In the genomic region with DNA sequence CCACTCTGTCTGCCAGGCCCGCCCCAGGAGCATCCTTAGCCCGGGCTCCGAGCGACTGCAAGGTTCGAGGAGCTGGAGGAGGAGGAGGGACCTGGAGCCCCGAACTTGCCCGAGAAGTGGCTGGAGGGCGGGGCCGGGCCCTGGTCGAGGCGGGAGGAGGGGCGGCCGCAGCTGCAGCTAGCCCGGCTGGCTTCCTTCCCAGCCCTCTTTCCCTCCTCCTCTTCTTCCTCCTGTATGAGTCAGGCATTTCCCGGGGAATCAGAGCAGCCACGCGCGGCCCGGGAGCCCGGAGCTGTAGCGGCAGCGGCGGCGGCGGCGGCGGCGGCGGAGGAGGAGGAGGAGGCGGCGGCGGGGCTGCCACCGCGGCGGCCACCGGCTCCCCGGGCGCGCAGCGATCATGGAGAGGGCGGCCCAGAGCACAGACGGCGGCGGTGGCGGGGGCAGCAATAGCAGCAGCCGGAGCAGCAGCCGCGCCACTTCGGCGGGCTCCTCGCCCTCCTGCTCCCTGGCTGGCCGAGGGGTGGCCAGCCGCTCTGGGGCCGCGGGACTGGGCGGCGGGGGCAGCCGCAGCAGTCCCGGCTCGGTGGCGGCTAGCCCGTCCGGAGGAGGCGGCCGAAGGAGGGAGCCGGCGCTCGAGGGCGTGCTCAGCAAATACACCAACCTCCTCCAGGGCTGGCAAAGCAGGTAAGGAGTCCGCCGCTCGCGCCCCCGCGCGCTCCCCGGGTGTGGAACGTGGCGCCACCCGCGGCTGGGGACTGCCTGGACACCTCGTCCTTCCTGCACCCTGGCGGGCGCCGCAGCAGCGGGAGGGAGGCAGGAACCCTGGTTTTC, we compare ENCODE assay signal across 8 mouse cellular contexts. TPM values are rescaled to one million over a fixed set of nuclear protein-coding genes. Genes with fewer than 3 reads are reported as not detected.
DNase-seq lines count a peak whose midpoint lies in the region; ATAC-seq and TF ChIP-seq lines count a peak whose summit lies in the region.

Osbpl10 (plus strand) TSS at position 289 of the 831 bp plus-strand sequence.

- peak within 1 kb of the TSS; percentile 96 for H3K4me2 ChIP-seq in heart, embryonic 13.5 days
- H3K4me2 ChIP-seq in kidney, postnatal 0 days (ENCODE audit: low read length) = peak within 1 kb of the TSS; percentile 93
- H3K4me2 ChIP-seq in myocyte (ENCODE audit: low read depth) = peak within 1 kb of the TSS; percentile 64

- no peaks in the 10 kb centered on the region for H3K36me3 ChIP-seq in forebrain, embryonic 10.5 days (replicated peaks)
- no peaks in the 10 kb centered on the region for H3K36me3 ChIP-seq in heart, embryonic 13.5 days
- H3K36me3 ChIP-seq in kidney, postnatal 0 days (ENCODE audit: insufficient read depth, low read length) = no peaks in the 10 kb centered on the region
- H3K36me3 ChIP-seq in liver, adult 2 months (ENCODE audit: control insufficient read depth, insufficient read depth, low read length) = no peaks in the 10 kb centered on the region
- H3K36me3 ChIP-seq in myocyte (ENCODE audit: control insufficient read depth, insufficient read depth) = no peaks in the 10 kb centered on the region
- H3K36me3 ChIP-seq in testis, adult 2 months (ENCODE audit: control insufficient read depth, insufficient read depth, low read length) = no peaks in the 10 kb centered on the region

- H3K4me1 ChIP-seq in forebrain, embryonic 10.5 days = peaks cover 18% of the 10 kb centered on the region
- peaks cover 25% of the 10 kb centered on the region for H3K4me1 ChIP-seq in heart, embryonic 13.5 days
- no peaks in the 10 kb centered on the region for H3K4me1 ChIP-seq in kidney, postnatal 0 days (replicated peaks; ENCODE audit: insufficient read depth, low read length)
- no peaks in the 10 kb centered on the region for H3K4me1 ChIP-seq in liver, adult 2 months (ENCODE audit: control insufficient read depth, insufficient read depth, low read length)
- H3K4me1 ChIP-seq in testis, adult 2 months (ENCODE audit: control insufficient read depth, insufficient read depth, low read length) = peaks cover 12% of the 10 kb centered on the region

- under 1% methylated on average over 78 of the region's 86 CpGs for WGBS in forebrain, embryonic 10.5 days
- WGBS in heart, embryonic 13.5 days = 1% methylated on average over 62 of the region's 86 CpGs
- WGBS in kidney, postnatal 0 days = 0% methylated on average over 70 of the region's 86 CpGs
- under 1% methylated on average over 77 of the region's 86 CpGs for WGBS in liver, adult 2 months

- TF ChIP-seq POLR2A in liver, adult 2 months (IDR thresholded peaks at IDR 0.05; ENCODE audit: extremely low read depth, insufficient read depth, low read length) = no peak
- no peak for TF ChIP-seq POLR2A in myocyte (IDR thresholded peaks at IDR 0.05; ENCODE audit: insufficient read length, low read depth)
- no peak for TF ChIP-seq POLR2A in testis, adult 2 months (IDR thresholded peaks at IDR 0.05; ENCODE audit: control insufficient read depth, low read depth, low read length)

- H3K27me3 ChIP-seq in forebrain, embryonic 10.5 days (ENCODE audit: poor library complexity, severe bottlenecking) = peaks cover 55% of the 10 kb centered on the region
- H3K27me3 ChIP-seq in heart, embryonic 13.5 days (replicated peaks) = 0 out of 2 replicates have a peak, but pooled peaks cover 10% of the 10 kb centered on the region
- no peaks in the 10 kb centered on the region for H3K27me3 ChIP-seq in kidney, postnatal 0 days (ENCODE audit: insufficient read depth, low read length)
- H3K27me3 ChIP-seq in liver, adult 2 months (ENCODE audit: control insufficient read depth, insufficient read depth, low read length) = peaks cover 21% of the 10 kb centered on the region
- no peaks in the 10 kb centered on the region for H3K27me3 ChIP-seq in myocyte (ENCODE audit: control insufficient read depth, insufficient read depth, insufficient read length)
- no peaks in the 10 kb centered on the region for H3K27me3 ChIP-seq in testis, adult 2 months (ENCODE audit: control insufficient read depth, insufficient read depth, low read length)

- TF ChIP-seq CTCF in kidney, postnatal 0 days (IDR thresholded peaks at IDR 0.05; ENCODE audit: low read depth) = peak; percentile 48
- no peak for TF ChIP-seq CTCF in liver, adult 2 months (IDR thresholded peaks at IDR 0.05; ENCODE audit: low read depth, low read length)
- no peak for TF ChIP-seq CTCF in testis, adult 2 months (IDR thresholded peaks at IDR 0.05; ENCODE audit: control insufficient read depth, insufficient read depth, insufficient replicate concordance, low read depth, low read length)

- no peaks in the 10 kb centered on the region for H3K9me3 ChIP-seq in forebrain, embryonic 10.5 days
- H3K9me3 ChIP-seq in heart, embryonic 13.5 days = no peaks in the 10 kb centered on the region
- H3K9me3 ChIP-seq in kidney, postnatal 0 days (replicated peaks; ENCODE audit: low read length) = no peaks in the 10 kb centered on the region

- DNase-seq in spleen, adult 18-20 months = peak; percentile 11 to 34
- no peak for DNase-seq in spleen, adult 12 weeks (ENCODE audit: low spot score)
- peak; percentile 79 for DNase-seq in forebrain, embryonic 10.5 days (ENCODE audit: extremely low spot score, low spot score)
- peak; percentile 86 for DNase-seq in kidney, postnatal 0 days (ENCODE audit: low spot score)
- no peak for DNase-seq in liver, adult 2 months (ENCODE audit: extremely low read depth, low read depth, low spot score)

- no peaks in the 10 kb centered on the region for H3K79me2 ChIP-seq in liver, adult 2 months (ENCODE audit: control insufficient read depth, insufficient read depth, low read length)
- H3K79me2 ChIP-seq in myocyte (ENCODE audit: control insufficient read depth, insufficient read depth) = no peaks in the 10 kb centered on the region

- H3K9ac ChIP-seq in heart, embryonic 13.5 days = peak within 1 kb of the TSS; percentile 88
- peak within 1 kb of the TSS; percentile 83 for H3K9ac ChIP-seq in kidney, postnatal 0 days (ENCODE audit: low read depth, low read length)
- peak within 1 kb of the TSS; percentile 76 for H3K9ac ChIP-seq in liver, adult 2 months (ENCODE audit: low read depth, low read length)

- ATAC-seq in heart, embryonic 13.5 days (ENCODE audit: extremely low read depth, insufficient number of reproducible peaks, low FRiP score, low TSS enrichment) = peak; percentile 47; the same call in 1 of the 2 replicates
- peak; percentile 79 for ATAC-seq in kidney, postnatal 0 days (replicated peaks; ENCODE audit: low FRiP score, low read depth)

- peak within 1 kb of the TSS; percentile 83 for H3K4me3 ChIP-seq in forebrain, embryonic 10.5 days
- peak within 1 kb of the TSS; percentile 76 for H3K4me3 ChIP-seq in heart, embryonic 13.5 days
- peak within 1 kb of the TSS; percentile 79 for H3K4me3 ChIP-seq in kidney, postnatal 0 days (replicated peaks; ENCODE audit: low read depth, low read length)
- H3K4me3 ChIP-seq in liver, adult 2 months (ENCODE audit: insufficient read depth, low read depth, low read length) = peak within 1 kb of the TSS; percentile 56
- peak within 1 kb of the TSS; percentile 12 for H3K4me3 ChIP-seq in myocyte
- H3K4me3 ChIP-seq in testis, adult 2 months (ENCODE audit: control insufficient read depth, low read depth, low read length) = peak within 1 kb of the TSS; percentile 76

- H3ac ChIP-seq in myocyte (ENCODE audit: control insufficient read depth, insufficient read length) = peak within 1 kb of the TSS; percentile 96

- peak within 1 kb of the TSS; percentile 89 for H3K27ac ChIP-seq in forebrain, embryonic 10.5 days
- peak within 1 kb of the TSS; percentile 81 for H3K27ac ChIP-seq in heart, embryonic 13.5 days (replicated peaks)
- peak within 1 kb of the TSS; percentile 89 for H3K27ac ChIP-seq in kidney, postnatal 0 days
- no peak within 1 kb of the TSS for H3K27ac ChIP-seq in liver, adult 2 months (replicated peaks; ENCODE audit: insufficient read depth, low read depth, low read length)
- H3K27ac ChIP-seq in testis, adult 2 months (ENCODE audit: control insufficient read depth, insufficient read depth, low read depth, low read length) = no peak within 1 kb of the TSS

TF ChIP-seq in myocyte, 11 proteins besides CTCF, POLR2A, EP300 and RAD21:
- TF ChIP-seq SRF (IDR thresholded peaks at IDR 0.05; ENCODE audit: control insufficient read depth, insufficient read length, low read depth) (no peak), MYOD1 (IDR thresholded peaks at IDR 0.05; ENCODE audit: control insufficient read depth in 1 of 3, insufficient read length in 2 of 3, low read depth in 2 of 3) (peak in 2 of 3 experiments; percentile 30 to 61)

RNA-seq across cellular contexts. Expression of gene Osbpl10, which starts in this region (rescaled TPM):
- 0.99 and 1.4 TPM in 2 replicates for polyA plus RNA-seq in forebrain, embryonic 10.5 days (2016; fragmentation: Nextera tagmentation; extraction: Ambion mirVana)
- polyA plus RNA-seq in heart, embryonic 13.5 days (2015; fragmentation: Nextera tagmentation; extraction: Ambion mirVana) = 1.4 and 1.5 TPM in 2 replicates
- polyA plus RNA-seq in kidney, postnatal 0 days (2015; fragmentation: Nextera tagmentation; extraction: Ambion mirVana) = 2.3 and 2.8 TPM in 2 replicates
- total RNA-seq in liver, adult 2 months (2014; rRNA removed) = 0.28 and 0.40 TPM in 2 replicates
- 0.11 and 0.82 TPM in 2 replicates for polyA plus RNA-seq in liver, adult 2 months (2012; rRNA removed)
- polyA plus RNA-seq in myocyte (2012; fragmentation: generic; extraction: Trizol) = 1.7 TPM
- polyA plus RNA-seq in testis, adult 2 months (2012; rRNA removed) = 136 and 161 TPM in 2 replicates

Comparison
In these comparisons a context has a peak if more than half of its experiments do, and no peak if none do; other contexts are left out.
1. RNA of gene Osbpl10 (polyA plus RNA-seq): 136 to 161 TPM in testis, adult 2 months; 2.3 to 2.8 TPM in kidney, postnatal 0 days, 1.7 TPM in myocyte (single experiment), 1.4 to 1.5 TPM in heart, embryonic 13.5 days, 0.99 to 1.4 TPM in forebrain, embryonic 10.5 days and 0.11 to 0.82 TPM in liver, adult 2 months; every median in the first group is over 10 times any median in the second.
2. DNase-seq: peak in spleen, adult 18-20 months (2 of 2), forebrain, embryonic 10.5 days (single experiment) and kidney, postnatal 0 days (single experiment); none in spleen, adult 12 weeks (single experiment) and liver, adult 2 months (single experiment).
3. H3K27ac ChIP-seq: peak in forebrain, embryonic 10.5 days (single experiment), heart, embryonic 13.5 days (single experiment) and kidney, postnatal 0 days (single experiment); none in liver, adult 2 months (single experiment) and testis, adult 2 months (single experiment).
4. H3K4me3 ChIP-seq: peak in every context shown above with its lines; median percentile 83 in forebrain, embryonic 10.5 days; 79 in kidney, postnatal 0 days; 76 in heart, embryonic 13.5 days; 76 in testis, adult 2 months; 56 in liver, adult 2 months; 12 in myocyte.
5. Peak in every context shown above with its lines, with median percentiles within 50 percentile points of each other: H3K4me2 ChIP-seq and H3K9ac ChIP-seq.